Mouse (Mus musculus): ENCODE measurements around the gene Kyat1. TPM values are rescaled to one million over a fixed set of nuclear protein-coding genes. Genes with fewer than 3 reads are reported as not detected.
"Not testable (repeated sequence)": the region's sequence is repeated elsewhere in the genome, so short reads cannot be mapped to it uniquely, and the experiment has no call there.

Gene Kyat1
- polyA plus RNA-seq, 1 experiment from 2014 or later = 12.4 TPM

- Histone ChIP-seq H3K36me3 (peaks cover 13% of the 10 kb centered on the region), H3K4me2 (no peak overlapping the region), H3K27ac (no peak overlapping the region), H3K4me3 (no peak overlapping the region), H3K9me3 (no peaks in the 10 kb centered on the region), H3K9ac (no peak overlapping the region), H3K27me3 (no peaks in the 10 kb centered on the region), H3K4me1 (no peaks in the 10 kb centered on the region)
- 70% methylated on average over 3 of the region's 3 CpGs for WGBS
- no peak for ATAC-seq (ENCODE audit: insufficient number of reproducible peaks, low FRiP score, low TSS enrichment, low read depth)
Measured at GRCm38 (mm10) chr2:30183721-30184120, 21.9 kb downstream of the Kyat1 start.

- no peak overlapping the region for H3K4me2 ChIP-seq
- H3K4me3 ChIP-seq = no peak overlapping the region
- peaks cover 13% of the 10 kb centered on the region for H3K36me3 ChIP-seq
- no peak overlapping the region for H3K27ac ChIP-seq
- peaks cover 8% of the 10 kb centered on the region for H3K4me1 ChIP-seq
- ATAC-seq (ENCODE audit: insufficient number of reproducible peaks, low FRiP score, low TSS enrichment, low read depth) = no peak
- WGBS = 79% methylated on average over 2 of the region's 2 CpGs
- H3K9ac ChIP-seq = no peak overlapping the region
- H3K9me3 ChIP-seq = no peaks in the 10 kb centered on the region
- no peaks in the 10 kb centered on the region for H3K27me3 ChIP-seq
Measured at GRCm38 (mm10) chr2:30182424-30182823, 23.2 kb downstream of the Kyat1 start.

GRCm38 (mm10) chr2:30178711-30179110, 26.9 kb downstream of the Kyat1 start:
- peaks cover 34% of the 10 kb centered on the region for H3K36me3 ChIP-seq
- peak overlapping the region; percentile 80 for H3K4me2 ChIP-seq
- peak overlapping the region; percentile 73 for H3K4me3 ChIP-seq
- H3K9me3 ChIP-seq; H3K27me3 ChIP-seq; H3K27ac ChIP-seq; ATAC-seq (ENCODE audit: insufficient number of reproducible peaks, low FRiP score, low TSS enrichment, low read depth); H3K9ac ChIP-seq: not testable (repeated sequence)
- 56% methylated on average over 7 of the region's 7 CpGs for WGBS
- peaks cover 15% of the 10 kb centered on the region for H3K4me1 ChIP-seq

- Histone ChIP-seq H3K4me2 (peak within 1 kb of the TSS; percentile 80), H3K4me3 (peak within 1 kb of the TSS; percentile 73), H3K4me1 (peaks cover 15% of the 10 kb centered on the region), H3K36me3 (peaks cover 41% of the 10 kb centered on the region), H3K9ac (peak within 1 kb of the TSS; percentile 76), H3K27me3 (no peaks in the 10 kb centered on the region), H3K9me3 (no peaks in the 10 kb centered on the region), H3K27ac (peak within 1 kb of the TSS; percentile 71)
- peak; percentile 94 for ATAC-seq (ENCODE audit: insufficient number of reproducible peaks, low FRiP score, low TSS enrichment, low read depth)
- 3% methylated on average over 54 of the region's 54 CpGs for WGBS
Measured at GRCm38 (mm10) chr2:30177700-30178675, 27.7 kb downstream of the Kyat1 start, which contains the start of gene Spout1. Spout1 (minus strand) TSS chr2:30178459.

GRCm38 (mm10) chr2:30176561-30176960, 29.1 kb downstream of the Kyat1 start:
- H3K4me1 ChIP-seq = peaks cover 27% of the 10 kb centered on the region
- H3K27me3 ChIP-seq = no peaks in the 10 kb centered on the region
- no peak for ATAC-seq (ENCODE audit: insufficient number of reproducible peaks, low FRiP score, low TSS enrichment, low read depth)
- H3K4me2 ChIP-seq = no peak overlapping the region
- peaks cover 50% of the 10 kb centered on the region for H3K36me3 ChIP-seq
- no peak overlapping the region for H3K4me3 ChIP-seq
- H3K27ac ChIP-seq = no peak overlapping the region
- WGBS = 98% methylated on average over 2 of the region's 2 CpGs
- no peak overlapping the region for H3K9ac ChIP-seq
- H3K9me3 ChIP-seq = no peaks in the 10 kb centered on the region

GRCm38 (mm10) chr2:30175897-30176296, 29.8 kb downstream of the Kyat1 start:
- 93% methylated on average over 8 of the region's 8 CpGs for WGBS
- Histone ChIP-seq H3K4me2 (no peak overlapping the region), H3K27ac (no peak overlapping the region), H3K9ac (no peak overlapping the region), H3K36me3 (peaks cover 50% of the 10 kb centered on the region), H3K4me3 (no peak overlapping the region), H3K4me1 (peaks cover 30% of the 10 kb centered on the region), H3K9me3 (no peaks in the 10 kb centered on the region), H3K27me3 (no peaks in the 10 kb centered on the region)
- ATAC-seq (ENCODE audit: insufficient number of reproducible peaks, low FRiP score, low TSS enrichment, low read depth) = no peak

- H3K4me1 ChIP-seq = peaks cover 30% of the 10 kb centered on the region
- no peak for ATAC-seq (ENCODE audit: insufficient number of reproducible peaks, low FRiP score, low TSS enrichment, low read depth)
- no peak overlapping the region for H3K27ac ChIP-seq
- no peak overlapping the region for H3K4me2 ChIP-seq
- H3K4me3 ChIP-seq = no peak overlapping the region
- H3K9me3 ChIP-seq = no peaks in the 10 kb centered on the region
- no peak overlapping the region for H3K9ac ChIP-seq
- no peaks in the 10 kb centered on the region for H3K27me3 ChIP-seq
- peaks cover 50% of the 10 kb centered on the region for H3K36me3 ChIP-seq
- 96% methylated on average over 20 of the region's 20 CpGs for WGBS
Measured at GRCm38 (mm10) chr2:30173541-30174240, 32.0 kb downstream of the Kyat1 start.

GRCm38 (mm10) chr2:30171997-30172382, 33.7 kb downstream of the Kyat1 start:
- Histone ChIP-seq H3K4me2 (peak overlapping the region; percentile 96), H3K9me3 (no peaks in the 10 kb centered on the region), H3K4me3 (peak overlapping the region; percentile 70), H3K27ac (peak overlapping the region; percentile 91), H3K36me3 (peaks cover 49% of the 10 kb centered on the region), H3K9ac (peak overlapping the region; percentile 74), H3K4me1 (peaks cover 18% of the 10 kb centered on the region), H3K27me3 (no peaks in the 10 kb centered on the region)
- no peak for ATAC-seq (ENCODE audit: insufficient number of reproducible peaks, low FRiP score, low TSS enrichment, low read depth)
- under 1% methylated on average over 19 of the region's 19 CpGs for WGBS

- Histone ChIP-seq H3K9ac (peak within 1 kb of the TSS; percentile 74), H3K36me3 (peaks cover 44% of the 10 kb centered on the region), H3K4me2 (peak within 1 kb of the TSS; percentile 96), H3K27ac (peak within 1 kb of the TSS; percentile 91), H3K4me1 (peaks cover 15% of the 10 kb centered on the region), H3K4me3 (peak within 1 kb of the TSS; percentile 70), H3K27me3 (no peaks in the 10 kb centered on the region), H3K9me3 (no peaks in the 10 kb centered on the region)
- peak; percentile 91 for ATAC-seq (ENCODE audit: insufficient number of reproducible peaks, low FRiP score, low TSS enrichment, low read depth)
- WGBS = under 1% methylated on average over 75 of the region's 75 CpGs
Measured at GRCm38 (mm10) chr2:30171371-30171996, 34.2 kb downstream of the Kyat1 start, which contains the start of gene Endog. Endog (plus strand) TSS chr2:30171493.

- H3K36me3 ChIP-seq = no peaks in the 10 kb centered on the region
- H3K4me1 ChIP-seq = peaks cover 3% of the 10 kb centered on the region; the same call in 1 of the 2 replicates
- H3K9ac ChIP-seq = no peak overlapping the region
- H3K4me3 ChIP-seq = no peak overlapping the region
- 58% methylated on average over 4 of the region's 4 CpGs for WGBS
- no peaks in the 10 kb centered on the region for H3K27me3 ChIP-seq
- H3K9me3 ChIP-seq = no peaks in the 10 kb centered on the region
- no peak for ATAC-seq (ENCODE audit: insufficient number of reproducible peaks, low FRiP score, low TSS enrichment, low read depth)
- no peak overlapping the region for H3K4me2 ChIP-seq
- H3K27ac ChIP-seq = no peak overlapping the region
Measured at GRCm38 (mm10) chr2:30166677-30167076, 39.0 kb downstream of the Kyat1 start.

- Histone ChIP-seq H3K27me3 (no peaks in the 10 kb centered on the region), H3K4me1 (no peaks in the 10 kb centered on the region), H3K9me3 (no peaks in the 10 kb centered on the region), H3K9ac (no peak overlapping the region), H3K27ac (no peak overlapping the region), H3K36me3 (no peaks in the 10 kb centered on the region), H3K4me3 (no peak overlapping the region), H3K4me2 (no peak overlapping the region)
- ATAC-seq (ENCODE audit: insufficient number of reproducible peaks, low FRiP score, low TSS enrichment, low read depth) = no peak
- 50% methylated on average over 9 of the region's 9 CpGs for WGBS
Measured at GRCm38 (mm10) chr2:30164340-30164932, 41.2 kb downstream of the Kyat1 start.
